Mouse (Mus musculus) CH12.LX (cell line): ENCODE measurements around the gene Pde12. TPM values are rescaled to one million over a fixed set of nuclear protein-coding genes. Genes with fewer than 3 reads are reported as not detected.
"Not testable (repeated sequence)": the region's sequence is repeated elsewhere in the genome, so short reads cannot be mapped to it uniquely, and the experiment has no call there.

ENCODE experiments used
- DNase-seq: peaks from one replicate; pipeline ENCODE4 v3.0.0-alpha.2; 2013; ENCODE audit errors: extremely low read depth
- H3K27ac ChIP-seq: 2 replicates; pipeline ENCODE4 v1.5.1; 2012; ENCODE audit warnings: low read depth, mild to moderate bottlenecking, control low read depth, moderate library complexity; ENCODE audit not compliant: insufficient read depth
- H3K27me3 ChIP-seq: replicated peaks from 2 replicates; pipeline ENCODE3; 2012; ENCODE audit warnings: inconsistent platforms
- H3K36me3 ChIP-seq, 2 experiments: replicated peaks in 1 of 2; 2 replicates each; pipeline versions ENCODE3 to v1.6.1; 2012; ENCODE audit warnings: inconsistent platforms in 1 of 2, low read length in 1 of 2, mild to moderate bottlenecking in 1 of 2, mixed read lengths in 1 of 2, moderate library complexity in 1 of 2; ENCODE audit not compliant: control insufficient read depth in 1 of 2, insufficient read depth in 1 of 2
- H3K4me1 ChIP-seq, 2 experiments: 2 replicates each; pipeline ENCODE4 v1.6.1; 2012; ENCODE audit warnings: inconsistent platforms in 1 of 2, moderate library complexity in 1 of 2; ENCODE audit not compliant: insufficient read depth in 2 of 2, control insufficient read depth in 1 of 2
- H3K4me2 ChIP-seq: 2 replicates; pipeline ENCODE4 v1.6.1; 2012; ENCODE audit warnings: low read depth, mild to moderate bottlenecking, control low read depth; ENCODE audit not compliant: poor library complexity, insufficient read depth, severe bottlenecking
- H3K4me3 ChIP-seq, 3 experiments: fragments of 150-350 bp in 1 of 3; sonication (generic) in 1 of 3; replicated peaks in 1 of 3; 2 replicates each; pipeline versions ENCODE3 to v1.5.1; 2011 to 2012; ENCODE audit warnings: low read depth in 2 of 3, low read length in 2 of 3, mild to moderate bottlenecking in 2 of 3, moderate library complexity in 2 of 3, control low read depth in 1 of 3, improper control_type of control experiment in 1 of 3, inconsistent platforms in 1 of 3, mixed read lengths in 1 of 3; ENCODE audit not compliant: poor library complexity in 1 of 3
- H3K79me2 ChIP-seq: replicated peaks from 2 replicates; pipeline ENCODE4 v1.6.1; 2012; ENCODE audit warnings: mild to moderate bottlenecking, moderate library complexity; ENCODE audit not compliant: control insufficient read depth, poor library complexity, insufficient read depth, severe bottlenecking; ENCODE audit errors: extremely low read depth
- H3K9ac ChIP-seq: 2 replicates; pipeline ENCODE4 v1.6.1; 2012; ENCODE audit warnings: low read depth, mild to moderate bottlenecking, control low read depth, moderate library complexity; ENCODE audit not compliant: insufficient read depth
- H3K9me3 ChIP-seq: replicated peaks from 2 replicates; pipeline ENCODE3; 2012; ENCODE audit warnings: low read length, inconsistent platforms, mixed read lengths
- CHD2 ChIP-seq: IDR thresholded peaks from 2 replicates; pipeline ENCODE4 v1.6.1; 2011; ENCODE audit warnings: low read length, improper control_type of control experiment
- CTCF ChIP-seq, 2 experiments: IDR thresholded peaks in 1 of 2; conservative IDR thresholded peaks in 1 of 2; 2 replicates each; pipeline ENCODE4 v1.5.1; 2011 to 2012; ENCODE audit warnings: low read depth in 2 of 2, low read length in 2 of 2, improper control_type of control experiment in 1 of 2, inconsistent platforms in 1 of 2, mild to moderate bottlenecking in 1 of 2, moderate library complexity in 1 of 2
- E2F4 ChIP-seq: IDR thresholded peaks from 2 replicates; pipeline ENCODE4 v1.6.1; 2011; ENCODE audit warnings: low read depth, low read length, improper control_type of control experiment; ENCODE audit not compliant: insufficient replicate concordance
- ELF1 ChIP-seq: IDR thresholded peaks from 2 replicates; pipeline ENCODE4 v1.6.1; 2014; ENCODE audit warnings: low read depth, mild to moderate bottlenecking, inconsistent platforms, low read length, improper control_type of control experiment
- EP300 ChIP-seq: IDR thresholded peaks from 2 replicates; pipeline ENCODE4 v1.6.1; 2011; ENCODE audit warnings: low read length, improper control_type of control experiment
- ETS1 ChIP-seq: conservative IDR thresholded peaks from 2 replicates; pipeline ENCODE4 v1.6.1; 2012; ENCODE audit warnings: low read depth, mild to moderate bottlenecking, inconsistent platforms, low read length, improper control_type of control experiment, moderate library complexity
- GABPA ChIP-seq: IDR thresholded peaks from 2 replicates; pipeline ENCODE4 v1.6.1; 2012; ENCODE audit warnings: low read depth, low read length, improper control_type of control experiment, inconsistent platforms; ENCODE audit not compliant: insufficient replicate concordance
- IRF4 ChIP-seq: IDR thresholded peaks from 2 replicates; pipeline ENCODE4 v1.6.1; 2014; ENCODE audit warnings: low read depth, mild to moderate bottlenecking, inconsistent platforms, low read length, improper control_type of control experiment
- JUND ChIP-seq: conservative IDR thresholded peaks from 2 replicates; pipeline ENCODE4 v1.6.1; 2011; ENCODE audit warnings: low read depth, low read length, improper control_type of control experiment
- KAT2A ChIP-seq: IDR thresholded peaks from 2 replicates; pipeline ENCODE4 v1.6.1; 2012; ENCODE audit warnings: low read length, improper control_type of control experiment, inconsistent platforms; ENCODE audit not compliant: insufficient replicate concordance
- MAFK ChIP-seq: IDR thresholded peaks from 2 replicates; pipeline ENCODE4 v1.6.1; 2011; ENCODE audit warnings: low read length, improper control_type of control experiment; ENCODE audit not compliant: insufficient replicate concordance
- MAX ChIP-seq: IDR thresholded peaks from 2 replicates; pipeline ENCODE4 v1.6.1; 2011; ENCODE audit warnings: low read length, improper control_type of control experiment
- MAZ ChIP-seq: IDR thresholded peaks from 2 replicates; pipeline ENCODE4 v1.6.1; 2012; ENCODE audit warnings: low read depth, mild to moderate bottlenecking, inconsistent platforms, low read length, improper control_type of control experiment, moderate library complexity
- MEF2A ChIP-seq: IDR thresholded peaks from 2 replicates; pipeline ENCODE4 v1.6.1; 2014; ENCODE audit warnings: low read depth, mild to moderate bottlenecking, inconsistent platforms, low read length, improper control_type of control experiment, borderline replicate concordance
- MXI1 ChIP-seq: IDR thresholded peaks from 2 replicates; pipeline ENCODE4 v1.6.1; 2011; ENCODE audit warnings: mild to moderate bottlenecking, low read depth, low read length, improper control_type of control experiment
- MYC ChIP-seq: IDR thresholded peaks from 2 replicates; pipeline ENCODE4 v1.6.1; 2011; ENCODE audit warnings: low read depth, mild to moderate bottlenecking, improper control_type of control experiment, low read length
- NELFE ChIP-seq: IDR thresholded peaks from 2 replicates; pipeline ENCODE4 v1.6.1; 2011; ENCODE audit warnings: low read depth, low read length, improper control_type of control experiment
- NRF1 ChIP-seq: IDR thresholded peaks from 2 replicates; pipeline ENCODE4 v1.6.1; 2014; ENCODE audit warnings: low read depth, mild to moderate bottlenecking, inconsistent platforms, low read length, improper control_type of control experiment, moderate library complexity
- PAX5 ChIP-seq: IDR thresholded peaks from 2 replicates; pipeline ENCODE4 v1.6.1; 2012; ENCODE audit warnings: low read length, inconsistent platforms, mixed read lengths
- POLR2A ChIP-seq: IDR thresholded peaks from 2 replicates; pipeline ENCODE4 v1.6.1; 2011; ENCODE audit warnings: low read depth, mild to moderate bottlenecking, improper control_type of control experiment, low read length
- POLR2AphosphoS2 ChIP-seq: IDR thresholded peaks from 2 replicates; pipeline ENCODE4 v1.6.1; 2011; ENCODE audit warnings: low read depth, low read length, improper control_type of control experiment
- RAD21 ChIP-seq: IDR thresholded peaks from 2 replicates; pipeline ENCODE4 v1.6.1; 2011; ENCODE audit warnings: low read depth, mild to moderate bottlenecking, low read length, improper control_type of control experiment, moderate library complexity
- SIN3A ChIP-seq: IDR thresholded peaks from 2 replicates; pipeline ENCODE4 v1.6.1; 2012; ENCODE audit warnings: low read length, improper control_type of control experiment, inconsistent platforms
- SMC3 ChIP-seq: IDR thresholded peaks from 2 replicates; pipeline ENCODE4 v1.6.1; 2011; ENCODE audit warnings: low read depth, low read length, improper control_type of control experiment
- TBP ChIP-seq: conservative IDR thresholded peaks from 2 replicates; pipeline ENCODE4 v1.6.1; 2011; ENCODE audit warnings: low read depth, low read length, improper control_type of control experiment
- TCF12 ChIP-seq: IDR thresholded peaks from 2 replicates; pipeline ENCODE4 v1.6.1; 2014; ENCODE audit warnings: low read depth, mild to moderate bottlenecking, inconsistent platforms, low read length, improper control_type of control experiment
- UBTF ChIP-seq: IDR thresholded peaks from 2 replicates; pipeline ENCODE4 v1.6.1; 2012; ENCODE audit warnings: low read depth, mild to moderate bottlenecking, inconsistent platforms, low read length, improper control_type of control experiment, moderate library complexity
- USF1 ChIP-seq: IDR thresholded peaks from 2 replicates; pipeline ENCODE4 v1.6.1; 2014; ENCODE audit warnings: low read depth, mild to moderate bottlenecking, inconsistent platforms, low read length, improper control_type of control experiment
- USF2 ChIP-seq: conservative IDR thresholded peaks from 2 replicates; pipeline ENCODE4 v1.6.1; 2011; ENCODE audit warnings: low read depth, low read length, improper control_type of control experiment
- ZC3H11A ChIP-seq: IDR thresholded peaks from 2 replicates; pipeline ENCODE4 v1.6.1; 2012; ENCODE audit warnings: low read depth, mild to moderate bottlenecking, inconsistent platforms, low read length, improper control_type of control experiment
- ZKSCAN1 ChIP-seq: IDR thresholded peaks from 2 replicates; pipeline ENCODE4 v1.6.1; 2012; ENCODE audit warnings: low read depth, inconsistent platforms, low read length, improper control_type of control experiment, borderline replicate concordance
- ZMIZ1 ChIP-seq: IDR thresholded peaks from 2 replicates; pipeline ENCODE4 v1.6.1; 2012; ENCODE audit warnings: low read depth, mild to moderate bottlenecking, inconsistent platforms, low read length, improper control_type of control experiment
- ZNF384 ChIP-seq: IDR thresholded peaks from 2 replicates; pipeline ENCODE4 v1.6.1; 2012; ENCODE audit warnings: low read depth, low read length, improper control_type of control experiment, inconsistent platforms
- dilution Hi-C: fragments of 300-500 bp; cut with MboI; formaldehyde crosslinking; loops from 2 replicates; pipeline ENCODE4 v1.14.3; 2020; ENCODE audit warnings: low sequenced_read_pairs; ENCODE audit not compliant: extremely low pct_unique_long_range_greater_than_20kb, extremely low pct_ligation_motif_present
- in situ Hi-C: fragments of 300-500 bp; cut with MboI; formaldehyde crosslinking; loops from 3 replicates; pipeline ENCODE4 v1.14.3; 2019; ENCODE audit warnings: low sequenced_read_pairs, low pct_ligation_motif_present, low pct_unique_long_range_greater_than_20kb, mixed read lengths
- polyA plus RNA-seq: library from polyadenylated mRNA; unstranded; fragments of >175 nt; gene quantifications from 2 replicates; pipeline ENCODE4 v1.2.1, GENCODE M21; 2012; ENCODE audit warnings: low read depth; ENCODE audit not compliant: insufficient read length
- total RNA-seq, 2 experiments: library from RNA; depleted of rRNA; stranded (reverse); fragments of 300-350 nt in 1 of 2; fragments of >200 nt in 1 of 2; gene quantifications; 2 replicates each; pipeline ENCODE4 v1.2.3; 2012 to 2014

Pde12 gene
- total and polyA plus RNA-seq, 3 experiments: 8.4 to 14.9 (median 14.2) TPM

DNA sequence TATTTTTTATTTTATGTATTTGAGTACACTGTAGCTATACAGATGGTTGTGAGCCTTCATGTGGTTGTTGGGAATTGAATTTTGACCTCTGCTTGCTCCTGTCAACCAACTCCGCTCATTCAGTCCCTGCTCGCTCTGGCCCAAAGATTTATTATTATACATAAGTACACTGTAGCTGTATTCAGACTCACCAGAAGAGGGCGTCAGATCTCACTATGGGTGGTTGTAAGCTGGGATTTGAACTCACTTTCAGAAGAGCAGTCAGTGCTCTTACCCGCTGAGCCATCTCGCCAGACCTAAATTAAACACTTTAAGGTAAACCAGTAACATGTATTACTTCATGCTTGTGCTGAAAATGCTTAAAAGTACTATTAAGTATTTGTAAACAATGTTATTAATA, 35.6 kb upstream of the Pde12 start:
- H3K4me1 ChIP-seq, H3K27ac ChIP-seq, H3K9me3 ChIP-seq, H3K4me3 ChIP-seq, in situ Hi-C loops, H3K4me2 ChIP-seq, H3K79me2 ChIP-seq, H3K27me3 ChIP-seq, dilution Hi-C loops, H3K36me3 ChIP-seq, H3K9ac ChIP-seq, DNase-seq: not testable (repeated sequence)
- 0 out of 4 replicates have a peak, but pooled peaks of 1 of the 2 experiments have one; percentile 7 for TF ChIP-seq CTCF (conservative IDR thresholded peaks at IDR 0.05 in 1 of 2, IDR thresholded peaks at IDR 0.05 in 1 of 2; ENCODE audit: low read depth in 2 of 2, low read length in 2 of 2)

DNA sequence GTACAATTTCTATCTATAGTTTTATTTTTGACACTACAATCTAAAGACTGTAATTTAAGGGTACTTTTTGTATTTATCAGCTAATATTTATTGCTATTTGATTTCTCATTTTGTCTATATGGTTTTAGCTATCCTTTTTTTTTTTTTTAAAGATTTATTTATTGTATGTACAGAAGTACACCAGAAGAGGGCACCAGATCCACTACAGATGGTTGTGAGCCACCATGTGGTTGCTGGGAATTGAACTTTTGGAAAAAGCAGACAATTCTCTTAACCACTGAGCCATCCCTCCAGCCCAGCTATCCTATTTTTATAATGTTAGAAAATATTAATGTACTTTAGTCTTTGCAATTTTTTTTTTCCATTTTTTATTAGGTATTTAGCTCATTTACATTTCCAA, 28.2 kb upstream of the Pde12 start:
- H3K27me3 ChIP-seq: no peaks in the 10 kb centered on the region
- no peaks in the 10 kb centered on the region for H3K36me3 ChIP-seq
- H3K4me3 ChIP-seq: no peak overlapping the region
- H3K4me2 ChIP-seq: no peak overlapping the region
- no peaks in the 10 kb centered on the region for H3K9me3 ChIP-seq
- no peak overlapping the region for H3K27ac ChIP-seq
- dilution Hi-C loops (no loop called here), in situ Hi-C loops (loop anchor here (10.0 to 25.0 kb wide), 2 partner anchors 117 to 289 kb away; partner anchors contain the start of gene Hesx1)
- no peaks in the 10 kb centered on the region for H3K79me2 ChIP-seq
- no peak overlapping the region for H3K9ac ChIP-seq
- no peaks in the 10 kb centered on the region for H3K4me1 ChIP-seq
- DNase-seq: peak; percentile 61
- TF ChIP-seq RAD21 (peak; percentile 72), ELF1 (no peak), MAZ (no peak), ZNF384 (peak; percentile 96), POLR2AphosphoS2 (no peak), KAT2A (no peak), MXI1 (no peak), NELFE (no peak), ZC3H11A (peak; percentile 53), PAX5 (no peak), USF2 (no peak), EP300 (no peak), TBP (no peak), ZMIZ1 (no peak), IRF4 (0 out of 2 replicates have a peak, but pooled peaks have one; percentile 31), SMC3 (peak; percentile 73), MAX (peak; percentile 54; the same call in 1 of the 2 replicates), CTCF (conservative IDR thresholded peaks at IDR 0.05 in 1 of 2, IDR thresholded peaks at IDR 0.05 in 1 of 2; ENCODE audit: low read depth in 2 of 2, low read length in 2 of 2) (peak in 1 of 2 experiments; percentile 86; a peak in 2 of 4 replicates), GABPA (no peak), MEF2A (no peak), USF1 (no peak), MAFK (no peak), MYC (peak; percentile 96), UBTF (no peak), SIN3A (no peak; the same call in 1 of the 2 replicates), TCF12 (no peak), JUND (0 out of 2 replicates have a peak, but pooled peaks have one; percentile 15), ETS1 (no peak), NRF1 (no peak), ZKSCAN1 (no peak), CHD2 (no peak), E2F4 (0 out of 2 replicates have a peak, but pooled peaks have one; percentile 26), POLR2A (no peak)
